Mouse (Mus musculus): ENCODE results near the gene Urad.

The Urad gene

DNA sequence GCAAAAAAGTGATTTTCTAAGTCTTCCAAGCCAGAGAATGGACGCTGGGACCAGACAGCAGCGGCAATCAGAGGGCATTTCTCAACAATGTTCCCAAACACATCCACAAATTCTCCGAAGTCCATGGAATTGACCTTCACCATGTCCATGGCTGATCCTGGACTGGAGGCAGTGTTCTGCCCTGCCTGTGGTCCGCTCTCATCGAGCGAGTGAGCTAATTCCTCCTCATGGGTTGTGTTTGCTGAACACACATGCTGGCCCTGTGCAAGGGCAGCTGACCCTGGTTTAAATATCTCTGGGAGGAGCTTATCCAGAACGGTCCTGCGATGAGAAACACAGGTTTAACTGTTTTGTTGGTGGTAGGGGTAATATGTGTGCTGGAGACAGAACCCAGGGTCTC is at the start of gene Urad:
Gene Urad (minus strand): TSS at position 258 of the 400 bp plus-strand sequence.
- DNase-seq (ENCODE audit: low spot score in 2 of 2): no peak

DNA sequence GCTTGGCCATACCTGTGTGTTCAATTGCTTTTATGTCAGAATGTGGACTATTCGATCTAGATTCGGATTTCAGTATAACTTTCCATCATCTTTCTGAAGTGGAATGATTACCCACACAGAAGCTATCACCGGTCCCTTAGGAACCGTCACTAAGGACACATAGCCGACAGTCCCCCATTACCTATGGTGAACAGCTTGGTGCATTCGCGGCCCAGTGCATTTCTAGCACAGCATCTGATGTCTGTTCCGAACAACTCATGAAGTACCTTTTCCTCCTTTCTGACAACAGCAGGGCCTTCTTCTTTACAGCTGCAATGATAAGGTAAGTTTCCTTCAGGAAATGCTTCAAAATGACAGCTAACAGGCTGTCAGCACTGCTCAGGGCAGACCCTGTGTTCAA is 48.0 kb upstream of the Urad start:
- DNase-seq (ENCODE audit: low spot score in 2 of 2): peak in 1 of 2 experiments; percentile 32

DNA sequence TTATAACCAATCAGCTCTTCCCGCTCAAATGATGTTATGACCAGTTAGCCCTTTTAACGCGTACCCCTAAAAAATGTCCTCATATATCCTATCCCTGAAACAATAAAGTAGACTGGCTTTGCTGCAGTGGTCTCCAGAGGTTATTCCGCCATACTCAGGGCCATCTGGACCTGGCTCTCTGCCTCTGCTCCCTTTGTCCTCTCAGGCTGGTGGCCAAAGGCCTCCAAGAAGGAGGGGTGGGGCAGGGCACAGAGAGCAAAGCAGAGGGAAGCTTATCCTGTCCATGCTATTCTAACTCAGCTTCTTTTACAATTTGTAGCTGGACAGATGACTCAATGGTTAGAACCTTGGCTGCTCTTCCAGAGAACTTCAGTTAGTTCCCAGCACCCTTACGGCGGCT is 46.0 kb upstream of the Urad start:
- DNase-seq (ENCODE audit: low spot score in 2 of 2): no peak

DNA sequence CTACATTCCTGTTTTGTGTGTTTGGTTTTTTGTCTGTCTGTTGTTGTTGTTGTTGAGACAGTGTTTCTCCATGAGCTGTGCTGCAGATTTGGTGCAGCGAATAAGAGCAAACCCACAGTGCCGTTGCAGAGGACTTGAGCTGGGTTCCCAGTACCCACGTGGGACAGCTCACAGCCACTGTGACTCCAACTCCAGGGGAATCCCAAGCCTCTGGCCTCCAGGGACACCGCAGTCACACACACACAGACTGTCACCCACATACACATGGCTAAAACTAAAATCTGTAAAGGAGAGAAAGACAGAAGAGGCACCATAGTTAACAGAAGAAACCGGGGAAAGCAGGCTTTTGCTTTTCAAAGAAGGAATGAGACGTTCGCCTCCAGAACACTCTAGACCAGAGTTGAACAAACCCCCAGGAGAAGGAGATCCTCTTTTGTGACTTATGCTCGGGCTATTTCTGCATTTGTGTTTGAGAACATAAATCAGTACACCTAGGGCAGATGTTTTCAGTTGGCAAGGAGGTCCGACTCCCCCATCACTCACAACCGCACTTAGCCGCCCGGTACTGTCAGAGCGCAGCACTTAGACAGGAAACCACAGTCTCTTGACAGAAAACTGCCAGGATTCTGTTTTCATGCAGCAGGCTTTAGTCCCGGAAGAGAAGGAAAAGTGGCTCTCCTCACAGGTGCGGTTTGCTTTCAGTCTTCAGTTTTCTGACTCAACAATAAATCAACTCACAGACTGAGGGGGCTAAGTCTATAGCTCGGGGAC is 43.9 kb upstream of the Urad start:
- no peak for DNase-seq (ENCODE audit: low spot score in 2 of 2)

DNA sequence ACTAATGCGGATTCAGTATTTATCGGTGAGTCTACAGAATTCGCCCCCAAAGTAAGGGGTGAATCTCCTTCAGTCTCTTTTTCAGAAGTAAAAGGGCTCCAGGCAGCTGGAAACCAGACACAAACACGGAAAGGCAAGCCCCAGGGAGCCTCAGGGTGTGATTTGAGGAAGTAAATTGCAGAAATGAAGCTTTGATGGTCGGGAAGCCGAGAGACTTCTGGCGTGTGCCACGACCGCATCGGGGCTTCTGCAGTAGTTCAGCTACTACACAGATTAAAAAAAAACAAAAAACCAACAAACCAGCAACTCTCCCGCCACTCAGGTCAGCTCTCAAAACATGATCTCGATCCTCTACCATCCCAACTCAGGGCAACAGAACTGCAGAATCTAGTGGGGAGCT is 40.8 kb upstream of the Urad start:
- peak; percentile 36 to 47 for DNase-seq (ENCODE audit: low spot score in 2 of 2)

DNA sequence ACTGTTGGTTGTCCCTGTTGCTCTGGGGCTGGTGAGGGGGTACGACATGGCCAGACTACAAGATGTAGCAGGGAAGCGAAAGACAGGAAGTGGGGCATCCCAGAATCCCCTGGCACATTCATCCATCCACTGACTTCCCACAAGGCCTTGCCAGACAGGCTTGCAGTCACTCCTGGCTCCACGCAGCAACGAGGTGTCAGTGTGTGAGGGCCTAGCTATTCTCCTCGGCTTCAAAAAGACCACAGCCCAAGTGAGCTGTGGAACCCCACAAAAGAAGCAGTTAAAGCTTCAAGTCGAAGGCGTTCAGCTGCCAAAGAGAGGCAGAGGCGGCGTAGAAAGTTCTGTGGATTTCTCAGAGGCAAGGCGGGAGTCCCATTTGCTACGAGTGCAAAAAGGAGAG is 36.2 kb upstream of the Urad start:
- DNase-seq (ENCODE audit: low spot score in 2 of 2): no peak

DNA sequence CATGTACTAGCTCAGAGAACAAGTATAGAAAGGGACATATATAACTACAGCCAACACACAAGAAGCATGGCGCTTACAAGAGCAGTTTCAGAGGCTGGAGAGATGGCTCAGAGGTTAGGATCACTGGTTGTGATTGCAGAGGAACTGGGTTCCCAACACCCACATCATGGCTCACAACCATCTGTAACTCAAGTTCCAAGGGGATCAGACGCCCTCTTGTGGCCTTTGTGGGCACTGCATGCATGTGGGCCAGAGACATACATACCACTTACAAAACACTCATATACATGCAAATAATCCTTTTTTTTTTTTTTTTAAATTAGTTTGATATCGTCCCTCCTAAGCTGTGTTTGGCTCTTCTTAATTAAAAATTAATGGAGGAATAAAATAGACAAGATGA is 35.3 kb upstream of the Urad start:
- no peak for DNase-seq (ENCODE audit: low spot score in 2 of 2)

DNA sequence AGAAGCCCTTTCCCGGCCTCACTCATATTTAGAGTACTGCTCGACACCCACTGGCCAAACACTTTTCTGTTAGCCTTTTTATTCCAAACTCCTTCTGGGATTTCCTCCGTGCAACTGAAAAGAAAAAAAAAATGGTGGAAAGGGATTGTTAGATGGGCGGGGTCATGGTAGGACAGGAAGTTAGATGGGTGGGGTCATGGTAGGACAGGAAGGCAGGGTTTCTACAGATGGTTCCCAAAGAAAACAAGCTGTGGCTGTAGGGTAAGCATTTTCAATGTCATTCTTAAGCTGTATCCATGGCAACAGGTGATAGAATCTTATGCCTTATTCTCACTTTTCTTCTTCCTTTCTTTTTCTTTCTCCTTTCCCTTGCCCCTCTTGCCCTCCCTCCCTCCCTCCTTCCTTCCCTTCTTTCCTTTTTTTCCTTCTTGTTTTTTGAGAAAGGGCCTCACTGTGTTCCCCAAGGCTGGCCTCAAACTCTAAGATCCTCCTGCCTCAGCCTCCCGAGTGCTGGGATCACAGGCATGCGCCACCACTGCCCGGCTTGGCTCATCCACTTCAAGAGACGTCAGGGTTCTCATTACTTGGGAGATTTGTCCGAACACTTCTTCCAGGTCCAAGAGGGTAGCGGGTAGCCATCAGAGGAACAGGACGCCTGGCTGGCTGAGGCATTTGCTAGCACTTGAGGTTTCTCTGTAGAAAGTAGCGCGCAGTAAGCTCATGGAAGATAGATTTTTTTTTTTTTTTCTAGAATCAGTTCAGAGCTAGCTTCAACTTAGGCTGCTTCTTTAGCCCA is 34.2 kb upstream of the Urad start:
- DNase-seq (ENCODE audit: low spot score in 2 of 2): no peak

DNA sequence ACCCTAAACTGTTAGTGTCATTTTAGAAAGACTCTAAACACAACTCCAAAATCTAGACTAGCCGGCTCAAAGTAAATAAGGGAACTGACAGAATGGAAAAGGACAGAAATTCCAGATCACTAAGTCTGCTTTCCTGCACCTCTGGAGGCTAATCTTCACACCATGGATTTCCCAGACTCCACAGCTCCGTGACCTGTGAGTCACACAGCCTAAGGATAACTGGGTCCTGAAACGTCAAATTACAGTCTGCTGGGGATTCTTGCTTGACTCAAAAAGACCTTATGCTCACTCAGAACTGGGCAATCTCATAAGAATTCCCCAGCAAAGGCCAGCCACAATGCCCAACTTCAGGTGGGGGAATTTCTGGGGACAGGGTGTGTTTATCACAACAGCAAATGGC is 33.5 kb upstream of the Urad start:
- DNase-seq (ENCODE audit: low spot score in 2 of 2): no peak

DNA sequence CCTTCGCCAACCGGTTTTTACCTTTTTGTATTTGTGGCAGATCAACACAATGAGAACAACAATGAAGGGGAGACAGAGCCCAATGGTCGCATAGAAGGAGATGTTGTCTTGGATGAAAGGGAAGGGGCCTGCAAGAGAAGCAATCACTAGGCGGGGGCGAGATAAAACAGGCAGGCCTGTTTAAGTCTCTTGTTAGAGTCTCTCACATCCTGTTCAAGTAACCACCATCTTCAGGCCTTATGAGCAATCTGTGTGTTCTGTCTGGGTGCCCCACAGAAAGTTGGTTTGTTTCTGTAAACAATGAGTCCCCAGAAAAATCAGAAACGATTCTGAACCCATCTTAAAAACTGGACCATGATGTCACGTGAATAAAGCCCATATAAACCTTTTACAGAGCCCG is 32.7 kb upstream of the Urad start:
- no peak for DNase-seq (ENCODE audit: low spot score in 2 of 2)

DNA sequence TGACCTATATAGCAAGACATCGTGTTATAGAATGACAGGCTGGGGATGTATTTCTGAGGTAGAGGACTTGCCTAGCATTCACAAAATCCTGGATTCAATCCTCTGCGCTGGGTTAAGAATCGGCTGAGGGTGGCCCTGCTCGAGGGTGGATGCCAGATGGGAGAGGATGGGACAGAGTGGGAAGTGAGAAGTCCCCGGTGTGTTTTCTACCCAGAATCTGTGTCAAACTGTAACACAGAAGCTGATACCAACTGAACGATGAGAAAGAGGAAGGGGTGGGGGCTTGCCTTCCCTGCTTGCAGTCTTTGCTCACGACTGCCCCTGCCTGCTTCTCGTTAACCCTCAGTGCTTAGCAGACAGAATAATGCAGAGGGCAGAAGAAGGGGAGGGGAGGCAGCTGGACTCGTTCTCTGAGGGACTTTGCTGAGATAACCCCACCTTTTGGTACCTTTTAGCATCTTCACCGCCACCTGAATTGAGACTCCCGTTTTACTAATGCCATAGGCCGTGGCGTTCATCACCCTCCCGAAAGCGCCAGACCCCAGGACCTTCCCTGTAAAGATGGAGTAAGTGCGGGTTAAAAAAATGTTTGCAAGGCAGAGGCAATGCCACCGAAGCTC is 32.0 kb upstream of the Urad start:
- DNase-seq (ENCODE audit: low spot score in 2 of 2): peak; percentile 66 to 75

DNA sequence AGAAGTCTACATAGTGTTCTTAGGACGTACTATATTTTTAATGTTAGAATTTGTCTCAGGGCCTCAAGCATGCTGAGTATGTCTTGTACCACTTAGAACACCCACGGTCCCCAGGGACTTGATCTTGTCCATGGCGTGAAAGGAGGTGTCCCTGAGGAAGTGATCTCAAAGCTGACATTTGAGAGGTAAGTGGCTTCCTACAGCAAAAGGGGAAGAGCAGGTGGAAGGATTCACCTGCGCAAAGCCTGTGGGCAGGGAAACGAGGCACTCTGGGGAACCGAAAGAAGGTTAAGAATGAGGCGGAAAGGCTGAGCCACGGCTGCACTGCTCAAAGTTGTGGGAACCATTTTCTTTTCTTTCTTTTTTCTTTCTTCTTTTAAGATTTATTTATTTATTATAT is 29.7 kb upstream of the Urad start:
- no peak for DNase-seq (ENCODE audit: low spot score in 2 of 2)

DNA sequence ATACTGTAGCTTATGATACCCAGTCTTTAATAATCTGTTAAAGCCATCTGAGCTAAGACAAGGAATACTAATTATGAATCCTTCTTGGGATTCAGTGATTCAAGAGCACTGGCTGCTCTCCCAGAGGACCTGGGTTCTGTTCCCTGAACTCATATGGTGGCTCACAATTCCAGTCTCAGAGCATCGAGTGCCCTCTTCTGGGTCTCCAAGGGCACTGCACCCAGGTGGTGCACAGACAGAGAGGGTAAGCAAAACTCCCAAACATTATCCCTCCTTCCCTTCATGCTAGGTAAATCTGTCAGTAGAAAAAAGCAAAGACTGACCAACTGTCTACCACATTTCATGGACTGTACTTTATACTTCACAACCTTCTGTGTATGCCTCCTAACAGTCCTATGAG is 23.7 kb upstream of the Urad start:
- DNase-seq (ENCODE audit: low spot score in 2 of 2): no peak

DNA sequence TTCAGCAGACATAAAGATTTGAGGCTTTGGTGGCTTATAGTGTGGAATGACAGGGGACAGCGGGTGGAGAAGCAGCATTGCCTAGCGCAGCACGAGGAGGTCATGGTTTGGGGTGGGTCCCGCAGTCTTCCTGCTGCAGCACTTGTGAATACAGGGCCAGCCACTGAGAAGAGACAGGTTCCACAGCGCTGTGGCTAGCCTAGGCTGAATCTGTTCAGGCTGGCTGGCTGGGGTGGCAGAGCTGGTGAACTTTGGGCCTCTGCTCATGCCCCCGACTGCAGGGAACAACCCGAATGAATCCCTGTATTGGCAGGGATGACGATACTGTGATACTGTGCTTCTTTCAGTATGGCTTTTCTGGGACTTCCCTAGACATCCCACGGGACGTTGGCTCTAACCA is 21.7 kb upstream of the Urad start:
- no peak for DNase-seq (ENCODE audit: low spot score in 2 of 2)

DNA sequence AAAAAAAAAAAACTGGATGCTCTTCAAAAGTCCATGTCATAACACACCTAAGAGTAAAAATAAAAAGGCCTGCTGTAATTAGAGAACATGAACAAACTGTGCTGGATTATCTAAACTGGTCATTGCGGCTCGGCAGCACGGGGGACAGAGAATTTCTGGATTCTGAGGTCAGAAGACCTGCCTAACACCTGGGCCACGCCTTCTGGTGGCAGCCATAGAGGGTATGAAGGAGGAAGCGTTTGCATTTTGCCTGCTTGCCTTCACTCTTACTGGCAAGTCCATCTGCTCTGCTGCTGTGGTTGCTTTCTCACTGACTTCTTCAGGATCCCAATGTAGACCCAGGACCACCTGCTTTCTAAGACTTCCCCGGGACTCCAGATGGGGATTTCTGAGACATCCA is 20.7 kb upstream of the Urad start:
- no peak for DNase-seq (ENCODE audit: low spot score in 2 of 2)

DNA sequence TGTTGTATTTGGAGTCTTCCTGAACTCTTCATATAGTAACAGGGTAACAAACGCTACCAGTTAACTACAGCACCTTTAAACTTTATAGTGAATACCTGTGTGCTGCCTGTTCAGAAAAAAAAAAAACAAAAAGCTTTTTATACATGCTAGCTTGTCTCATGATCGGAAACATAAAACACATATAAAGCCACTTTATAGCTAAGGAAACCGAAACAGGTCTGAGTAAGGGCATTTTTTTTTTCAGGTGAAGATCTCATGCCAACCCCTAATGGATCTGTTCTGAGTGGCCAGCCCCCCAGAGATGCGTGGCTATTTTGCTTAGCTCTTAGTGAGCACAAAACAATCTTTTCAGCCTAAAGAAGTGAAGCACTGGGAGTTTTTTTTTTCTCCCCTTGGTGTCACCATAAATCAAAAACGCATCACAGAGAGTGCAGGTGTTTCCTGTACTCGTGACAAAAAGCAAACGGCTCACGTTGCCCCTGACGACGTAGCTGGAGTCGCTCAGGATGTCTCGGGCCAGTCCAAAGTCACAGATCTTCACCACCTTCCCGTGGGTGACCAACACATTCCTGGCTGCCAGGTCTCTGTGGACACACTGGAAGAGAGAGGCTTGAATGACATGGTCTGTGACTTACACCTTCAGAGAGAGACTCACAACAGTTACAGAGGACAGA is 18.6 kb upstream of the Urad start:
- DNase-seq (ENCODE audit: low spot score in 2 of 2): no peak

DNA sequence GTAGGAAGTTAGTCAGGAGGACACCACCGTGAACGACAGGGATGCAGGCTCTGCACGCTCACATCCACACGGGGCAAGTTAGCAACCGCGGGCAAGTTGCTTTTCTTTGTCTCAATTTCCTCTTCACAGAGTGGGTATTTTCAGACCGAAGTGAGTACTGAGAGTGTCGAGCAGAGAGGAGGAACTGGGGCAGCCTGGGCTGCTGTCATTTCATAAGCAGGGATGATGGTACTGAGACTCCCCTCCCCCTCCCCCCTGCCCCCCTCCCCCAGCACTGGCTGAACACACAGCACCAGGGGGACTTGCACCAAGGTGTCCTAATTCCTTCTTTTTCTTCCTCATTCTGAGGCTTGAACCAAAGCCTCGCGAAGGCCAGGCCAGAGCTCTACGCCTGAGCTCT is 17.3 kb upstream of the Urad start:
- no peak for DNase-seq (ENCODE audit: low spot score in 2 of 2)

DNA sequence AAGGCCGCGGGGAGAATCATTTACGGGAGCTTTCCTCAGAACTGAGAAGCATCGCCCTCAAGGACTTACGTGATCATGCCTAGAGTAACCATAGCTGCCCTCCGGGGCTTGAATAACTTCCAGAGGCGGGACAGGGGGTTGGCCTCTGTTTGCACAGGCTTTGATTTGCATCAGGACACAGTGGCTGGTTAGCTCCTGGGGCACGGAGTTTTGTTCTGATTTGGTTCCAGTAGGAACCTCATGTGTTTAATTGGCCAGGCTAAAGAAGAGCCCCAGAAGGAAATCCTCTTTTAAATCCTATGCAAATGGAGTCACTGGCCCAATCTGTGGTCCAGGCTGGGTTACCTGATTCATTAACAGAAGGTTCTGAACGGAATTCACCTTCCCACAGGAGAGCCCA is 16.7 kb upstream of the Urad start:
- DNase-seq (ENCODE audit: low spot score in 2 of 2): no peak

DNA sequence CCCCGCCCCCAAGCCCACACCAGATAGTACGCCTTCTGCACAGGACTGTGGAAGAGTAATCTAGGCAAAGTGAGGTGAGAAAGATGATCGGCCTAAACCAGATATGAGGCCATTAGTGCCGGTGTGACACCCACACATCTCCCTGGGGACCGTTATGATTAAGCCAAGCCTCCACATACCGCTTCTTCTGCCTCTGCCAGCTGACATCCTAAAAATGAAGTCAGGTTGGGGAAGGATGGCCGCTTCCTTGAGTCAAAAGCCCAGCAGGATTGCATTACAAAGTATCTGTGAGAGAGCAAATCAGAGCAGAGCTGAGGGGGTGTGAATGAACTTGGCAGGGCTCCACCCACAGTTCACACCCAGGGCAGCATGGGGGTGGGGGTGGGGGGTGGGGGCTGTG is 10.5 kb upstream of the Urad start:
- DNase-seq (ENCODE audit: low spot score in 2 of 2): no peak

DNA sequence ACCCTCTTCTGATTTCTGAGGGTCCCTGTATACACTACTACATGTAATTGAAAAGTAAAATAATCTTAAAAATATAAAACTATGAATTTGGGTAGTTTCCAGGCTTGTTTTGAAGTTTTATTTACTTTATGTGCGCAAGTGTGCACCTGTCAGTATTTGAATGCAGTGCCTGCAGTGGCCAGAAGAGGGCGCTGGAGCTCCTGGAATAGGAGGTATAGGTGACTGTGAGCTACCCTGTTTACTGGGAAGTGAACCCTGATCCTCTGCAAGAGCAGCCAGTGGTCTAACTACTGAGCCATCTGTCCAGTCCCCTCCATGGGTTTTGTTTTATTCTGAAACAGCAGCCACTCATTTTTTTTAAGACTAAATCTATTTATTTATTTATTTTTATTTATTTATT is 9.3 kb upstream of the Urad start:
- DNase-seq (ENCODE audit: low spot score in 2 of 2): peak in 1 of 2 experiments; percentile 56

DNA sequence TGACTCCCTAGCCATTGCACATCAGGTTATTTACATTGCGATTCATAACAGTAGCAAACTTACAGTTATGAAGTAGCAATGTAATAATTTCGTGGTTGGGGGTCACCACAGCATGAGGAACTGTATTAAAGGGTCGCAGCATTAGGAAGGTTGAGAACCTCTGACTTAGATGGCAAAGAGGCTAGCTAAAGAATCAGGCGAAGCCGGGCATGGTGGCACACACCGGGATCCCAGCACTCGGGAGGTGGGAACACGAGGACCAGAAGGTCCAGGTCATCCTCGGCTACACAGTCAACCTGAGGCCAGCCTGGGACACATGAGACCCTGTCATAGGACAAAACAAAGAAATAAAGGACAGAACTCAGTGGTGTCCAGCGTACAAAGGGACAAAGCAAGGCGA is 7.7 kb upstream of the Urad start:
- no peak for DNase-seq (ENCODE audit: low spot score in 2 of 2)

DNA sequence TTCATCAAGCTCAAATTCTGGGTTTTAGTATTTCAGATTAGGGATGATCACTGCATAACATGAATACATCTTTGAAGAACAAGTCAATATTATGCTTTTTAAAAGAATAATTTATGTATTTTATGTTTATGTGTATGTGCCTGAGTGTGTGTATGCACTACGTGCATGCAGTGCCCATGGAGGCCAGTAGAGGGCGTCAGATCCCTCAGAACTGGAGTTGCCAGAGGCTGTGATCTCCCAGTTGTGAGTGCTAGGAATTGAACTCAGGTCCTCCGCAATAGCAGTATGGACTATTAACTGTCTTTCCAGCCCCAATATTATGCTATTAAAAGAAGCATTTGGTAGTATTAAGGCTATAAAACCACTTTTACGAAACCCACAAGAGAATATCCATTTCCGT is 5.4 kb upstream of the Urad start:
- DNase-seq (ENCODE audit: low spot score in 2 of 2): no peak

Data from right cerebral cortex, postnatal 10 days (tissue).